Mouse (Mus musculus): ENCODE measurements around the gene Sval3. TPM values are rescaled to one million over a fixed set of nuclear protein-coding genes. Genes with fewer than 3 reads are reported as not detected.

Sval3 gene
- total RNA-seq (2014; fragmentation: Nextera tagmentation) (not detected in 2 replicates), total RNA-seq (2017) (not detected in 2 replicates), polyA plus RNA-seq (2012) (not detected in 2 replicates)

GRCm38 (mm10) chr6:41967840-41968239, at the start of gene Sval3:
TSS of gene Sval3 (plus strand) at chr6:41968140.
- TF ChIP-seq GATA2 (IDR thresholded peaks at IDR 0.05; ENCODE audit: borderline replicate concordance, low read depth, low read length) (no peak), CTCF (IDR thresholded peaks at IDR 0.05; ENCODE audit: low read depth, low read length) (no peak), POLR2AphosphoS5 (IDR thresholded peaks at IDR 0.05; ENCODE audit: insufficient replicate concordance, low read depth, low read length) (no peak), GATA1 (IDR thresholded peaks at IDR 0.05; ENCODE audit: borderline replicate concordance, low read length) (no peak), TAL1 (conservative IDR thresholded peaks at IDR 0.05; ENCODE audit: low read depth, low read length) (no peak)
- 0 out of 2 replicates have a peak, but pooled peaks cover 2% of the 10 kb centered on the region for H3K27me3 ChIP-seq (ENCODE audit: insufficient read depth, low read length)

GRCm38 (mm10) chr6:41951330-41951729, 16.6 kb upstream of the Sval3 start, which contains the start of gene Sval1:
TSS of gene Sval1 (plus strand) at chr6:41951630.
- Histone ChIP-seq H3K4me1 (ENCODE audit: insufficient read depth, low read depth, low read length) (no peaks in the 10 kb centered on the region), H3K4me3 (ENCODE audit: low read depth, low read length) (no peak within 1 kb of the TSS), H3K27me3 (ENCODE audit: insufficient read depth, low read length) (no peaks in the 10 kb centered on the region), H3K36me3 (replicated peaks) (no peaks in the 10 kb centered on the region), H3K9me3 (replicated peaks) (no peaks in the 10 kb centered on the region)
- DNase-seq (ENCODE audit: low spot score) (no peak), ATAC-seq (ENCODE audit: extremely low read depth, insufficient number of reproducible peaks, low FRiP score, poor library complexity, severe bottlenecking) (no peak)
- no peak for TF ChIP-seq CTCF (IDR thresholded peaks at IDR 0.05; ENCODE audit: low read depth, low read length)
- TF ChIP-seq POLR2AphosphoS5 (IDR thresholded peaks at IDR 0.05; ENCODE audit: insufficient replicate concordance, low read depth, low read length), result no peak
- no peak for TF ChIP-seq GATA1 (IDR thresholded peaks at IDR 0.05; ENCODE audit: borderline replicate concordance, low read length)
- no peak for TF ChIP-seq TAL1 (conservative IDR thresholded peaks at IDR 0.05; ENCODE audit: low read depth, low read length)
- no peak for TF ChIP-seq GATA2 (IDR thresholded peaks at IDR 0.05; ENCODE audit: borderline replicate concordance, low read depth, low read length)

More at GRCm38 (mm10) chr6:41967840-41968239, at the start of gene Sval3:
- Histone ChIP-seq H3K4me1 (ENCODE audit: insufficient read depth, low read depth, low read length) (no peaks in the 10 kb centered on the region), H3K4me3 (ENCODE audit: low read depth, low read length) (no peak within 1 kb of the TSS), H3K9me3 (replicated peaks) (no peaks in the 10 kb centered on the region), H3K36me3 (replicated peaks) (no peaks in the 10 kb centered on the region)
- ATAC-seq (ENCODE audit: extremely low read depth, insufficient number of reproducible peaks, low FRiP score, poor library complexity, severe bottlenecking) (no peak), DNase-seq (ENCODE audit: low spot score) (no peak)

Other genes starting within 250 kb of the Sval3 start
- gene Olfr459, start 193.0 kb upstream of the Sval3 start, total RNA-seq (2014; fragmentation: Nextera tagmentation), result not detected in 2 replicates
- 0.05 TPM in 1 of 2 replicates, not detected in the other for gene Olfr459, start 193.0 kb upstream of the Sval3 start, total RNA-seq (2017)
- not detected in 2 replicates for gene Olfr459, start 193.0 kb upstream of the Sval3 start, polyA plus RNA-seq (2012)
- not detected in 2 replicates for gene Pip, start 120.6 kb upstream of the Sval3 start, total RNA-seq (2014; fragmentation: Nextera tagmentation)
- gene Pip, start 120.6 kb upstream of the Sval3 start, total RNA-seq (2017), result 0.11 TPM in 1 of 2 replicates, not detected in the other
- gene Pip, start 120.6 kb upstream of the Sval3 start, polyA plus RNA-seq (2012), result not detected in 2 replicates
- not detected in 2 replicates for gene Sval2, start 115.2 kb upstream of the Sval3 start, total RNA-seq (2014; fragmentation: Nextera tagmentation)
- gene Sval2, start 115.2 kb upstream of the Sval3 start, total RNA-seq (2017), result not detected in 2 replicates
- gene Sval2, start 115.2 kb upstream of the Sval3 start, polyA plus RNA-seq (2012), result not detected in 2 replicates
- not detected in 2 replicates for gene Sval1, start 16.5 kb upstream of the Sval3 start, total RNA-seq (2014; fragmentation: Nextera tagmentation)
- gene Sval1, start 16.5 kb upstream of the Sval3 start, total RNA-seq (2017), result not detected in 2 replicates
- gene Sval1, start 16.5 kb upstream of the Sval3 start, polyA plus RNA-seq (2012), result not detected in 2 replicates
- gene Sva, start 70.3 kb downstream of the Sval3 start, total RNA-seq (2014; fragmentation: Nextera tagmentation), result not detected in 2 replicates
- not detected in 2 replicates for gene Sva, start 70.3 kb downstream of the Sval3 start, total RNA-seq (2017)
- not detected in 2 replicates for gene Sva, start 70.3 kb downstream of the Sval3 start, polyA plus RNA-seq (2012)
- not detected in 2 replicates for gene Tas2r139, start 172.8 kb downstream of the Sval3 start, total RNA-seq (2014; fragmentation: Nextera tagmentation)
- 0.23 TPM in 1 of 2 replicates, not detected in the other for gene Tas2r139, start 172.8 kb downstream of the Sval3 start, total RNA-seq (2017)
- gene Tas2r139, start 172.8 kb downstream of the Sval3 start, polyA plus RNA-seq (2012), result not detected in 2 replicates
- not detected in 2 replicates for gene Tas2r144, start 247.2 kb downstream of the Sval3 start, total RNA-seq (2014; fragmentation: Nextera tagmentation)
- 0.16 TPM in 1 of 2 replicates, not detected in the other for gene Tas2r144, start 247.2 kb downstream of the Sval3 start, total RNA-seq (2017)
- gene Tas2r144, start 247.2 kb downstream of the Sval3 start, polyA plus RNA-seq (2012), result not detected in 2 replicates